In genomic region chr14:74945266-74946215, GRCm38 (mm10) we compare ENCODE assay signal across 8 mouse cellular contexts. TPM values are rescaled to one million over a fixed set of nuclear protein-coding genes. Genes with fewer than 3 reads are reported as not detected.
A peak's percentile ranks its signal among the peaks of the same experiment; 100 is the strongest.
DNase-seq lines count a peak whose midpoint lies in the region; ATAC-seq lines count a peak whose summit lies in the region.

No protein-coding gene starts in this region.

- peak overlapping the region; percentile 73 for H3K4me3 ChIP-seq in heart, embryonic 13.5 days
- peak overlapping the region; percentile 97 for H3K4me3 ChIP-seq in hindbrain, embryonic 16.5 days (ENCODE audit: low read length)
- peak overlapping the region; percentile 73 for H3K4me3 ChIP-seq in midbrain, embryonic 15.5 days

- H3K9ac ChIP-seq in heart, embryonic 13.5 days, result peak overlapping the region; percentile 97
- peak overlapping the region; percentile 84; the same call in 1 of the 2 replicates for H3K9ac ChIP-seq in hindbrain, embryonic 16.5 days (ENCODE audit: low read depth, low read length)
- H3K9ac ChIP-seq in midbrain, embryonic 15.5 days, result peak overlapping the region; percentile 87

- no peak for DNase-seq in heart, postnatal 4 days
- DNase-seq in brain, adult 2 months (ENCODE audit: low read depth, low spot score), result peak; percentile 55
- no peak for DNase-seq in embryo, embryonic 9.5 days (ENCODE audit: extremely low spot score)
- no peak for DNase-seq in spleen, postnatal 4 days (ENCODE audit: low spot score in 2 of 2)
- no peak for DNase-seq in gastrocnemius, postnatal 36 days

- H3K27me3 ChIP-seq in heart, embryonic 13.5 days (replicated peaks), result no peaks in the 10 kb centered on the region
- no peaks in the 10 kb centered on the region for H3K27me3 ChIP-seq in hindbrain, embryonic 16.5 days (replicated peaks; ENCODE audit: control insufficient read depth, insufficient read depth, low read length)
- H3K27me3 ChIP-seq in midbrain, embryonic 15.5 days (replicated peaks), result no peaks in the 10 kb centered on the region

- peak overlapping the region; percentile 79 for H3K4me2 ChIP-seq in heart, embryonic 13.5 days
- H3K4me2 ChIP-seq in hindbrain, embryonic 16.5 days (ENCODE audit: low read length), result peak overlapping the region; percentile 84
- peak overlapping the region; percentile 83 for H3K4me2 ChIP-seq in midbrain, embryonic 15.5 days

- no peaks in the 10 kb centered on the region for H3K9me3 ChIP-seq in heart, embryonic 13.5 days
- no peaks in the 10 kb centered on the region for H3K9me3 ChIP-seq in hindbrain, embryonic 16.5 days (ENCODE audit: control insufficient read depth, low read length)
- no peaks in the 10 kb centered on the region for H3K9me3 ChIP-seq in midbrain, embryonic 15.5 days

- intact Hi-C loops in gastrocnemius, postnatal 36 days (cut with DNase I), result loop anchor here (5.0 kb wide), 2 partner anchors 158 to 183 kb away; no protein-coding TSS in a partner anchor

- WGBS in heart, embryonic 13.5 days, result 53% methylated on average over 11 of the region's 11 CpGs
- 82% methylated on average over 11 of the region's 11 CpGs for WGBS in hindbrain, embryonic 16.5 days
- 87% methylated on average over 11 of the region's 11 CpGs for WGBS in midbrain, embryonic 15.5 days

- ATAC-seq in heart, embryonic 13.5 days (ENCODE audit: extremely low read depth, insufficient number of reproducible peaks, low FRiP score, low TSS enrichment), result no peak
- ATAC-seq in hindbrain, embryonic 16.5 days, result no peak
- ATAC-seq in midbrain, embryonic 15.5 days (replicated peaks), result no peak

- peaks cover 11% of the 10 kb centered on the region; the same call in 1 of the 2 replicates for H3K36me3 ChIP-seq in heart, embryonic 13.5 days
- H3K36me3 ChIP-seq in hindbrain, embryonic 16.5 days (ENCODE audit: control insufficient read depth, insufficient read depth, low read length), result peaks cover 3% of the 10 kb centered on the region; the same call in 1 of the 2 replicates
- H3K36me3 ChIP-seq in midbrain, embryonic 15.5 days (replicated peaks), result no peaks in the 10 kb centered on the region

- H3K27ac ChIP-seq in heart, embryonic 13.5 days (replicated peaks), result peak overlapping the region; percentile 94; the same call in 1 of the 2 replicates
- H3K27ac ChIP-seq in hindbrain, embryonic 16.5 days (ENCODE audit: low read depth, low read length), result no peak overlapping the region
- no peak overlapping the region for H3K27ac ChIP-seq in midbrain, embryonic 15.5 days

- H3K4me1 ChIP-seq in heart, embryonic 13.5 days, result peaks cover 57% of the 10 kb centered on the region
- H3K4me1 ChIP-seq in hindbrain, embryonic 16.5 days (ENCODE audit: control insufficient read depth, insufficient read depth, low read depth, low read length), result peaks cover 18% of the 10 kb centered on the region
- H3K4me1 ChIP-seq in midbrain, embryonic 15.5 days, result peaks cover 24% of the 10 kb centered on the region

RNA-seq across cellular contexts. Expression of gene Lrch1, which starts 2.1 kb away (rescaled TPM):
- polyA plus RNA-seq in heart, embryonic 13.5 days (2015; fragmentation: Nextera tagmentation; extraction: Ambion mirVana), result 9.1 and 10.4 TPM in 2 replicates
- 10 to 100 TPM; 18.7 to 26.3 TPM for total RNA-seq in heart, postnatal 4 days (2021)
- 15.4 and 23.6 TPM in 2 replicates for polyA plus RNA-seq in hindbrain, embryonic 16.5 days (2015; fragmentation: Nextera tagmentation; extraction: Ambion mirVana)
- polyA plus RNA-seq in midbrain, embryonic 15.5 days (2015; fragmentation: Nextera tagmentation; extraction: Ambion mirVana), result 15.2 and 25.4 TPM in 2 replicates
- total RNA-seq in gastrocnemius, postnatal 36 days (2021), result 1 to 10 TPM; 3.1 to 4.0 TPM
